Mouse (Mus musculus): ENCODE measurements at regions not wholly inside any gene's neighbourhood (a gene's known extent, or its start where the extent isn't known, plus 50 kb on each side); places are given as distances from the start of the nearest gene placed in this dataset.
A peak's percentile ranks its signal among the peaks of the same experiment; 100 is the strongest.

DNA sequence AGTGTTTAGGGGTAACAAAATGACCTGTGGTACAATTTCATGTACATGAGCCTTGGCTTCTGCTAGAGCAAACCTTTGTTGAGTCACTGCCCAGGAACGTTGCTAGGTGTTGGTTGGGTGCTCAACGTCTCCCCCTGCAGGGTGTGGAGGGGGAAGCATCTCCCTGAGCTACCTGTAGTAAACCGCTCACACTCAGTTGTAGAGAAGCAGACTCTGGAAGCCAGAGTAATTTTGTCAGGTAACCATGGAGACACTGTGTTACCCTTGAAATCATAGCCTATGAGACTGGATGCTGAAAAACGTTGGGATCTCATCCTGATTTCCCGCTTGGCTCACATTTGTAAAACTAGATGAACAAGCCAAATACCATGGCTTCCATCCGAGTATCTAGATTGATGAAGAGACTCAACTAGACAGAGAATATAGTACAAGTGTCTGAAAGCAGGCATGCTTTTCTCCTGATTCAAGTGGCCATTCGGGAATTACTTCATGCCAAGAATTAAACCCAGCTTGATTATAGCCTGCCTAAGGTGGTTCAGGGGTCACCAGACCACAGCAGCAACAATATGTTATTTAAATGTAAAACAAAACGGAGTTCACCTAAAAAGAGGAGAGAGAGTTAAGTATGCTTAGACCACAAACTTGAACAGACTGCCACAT, 63.7 kb upstream of the Ctla4 start:
- DNase-seq (ENCODE audit: low read depth) = peak; percentile 91

- DNase-seq (ENCODE audit: low read depth) = no peak
These were observed 62.3 kb upstream of the Ctla4 start for GRCm38 (mm10) chr1:60824218-60825125.

DNA sequence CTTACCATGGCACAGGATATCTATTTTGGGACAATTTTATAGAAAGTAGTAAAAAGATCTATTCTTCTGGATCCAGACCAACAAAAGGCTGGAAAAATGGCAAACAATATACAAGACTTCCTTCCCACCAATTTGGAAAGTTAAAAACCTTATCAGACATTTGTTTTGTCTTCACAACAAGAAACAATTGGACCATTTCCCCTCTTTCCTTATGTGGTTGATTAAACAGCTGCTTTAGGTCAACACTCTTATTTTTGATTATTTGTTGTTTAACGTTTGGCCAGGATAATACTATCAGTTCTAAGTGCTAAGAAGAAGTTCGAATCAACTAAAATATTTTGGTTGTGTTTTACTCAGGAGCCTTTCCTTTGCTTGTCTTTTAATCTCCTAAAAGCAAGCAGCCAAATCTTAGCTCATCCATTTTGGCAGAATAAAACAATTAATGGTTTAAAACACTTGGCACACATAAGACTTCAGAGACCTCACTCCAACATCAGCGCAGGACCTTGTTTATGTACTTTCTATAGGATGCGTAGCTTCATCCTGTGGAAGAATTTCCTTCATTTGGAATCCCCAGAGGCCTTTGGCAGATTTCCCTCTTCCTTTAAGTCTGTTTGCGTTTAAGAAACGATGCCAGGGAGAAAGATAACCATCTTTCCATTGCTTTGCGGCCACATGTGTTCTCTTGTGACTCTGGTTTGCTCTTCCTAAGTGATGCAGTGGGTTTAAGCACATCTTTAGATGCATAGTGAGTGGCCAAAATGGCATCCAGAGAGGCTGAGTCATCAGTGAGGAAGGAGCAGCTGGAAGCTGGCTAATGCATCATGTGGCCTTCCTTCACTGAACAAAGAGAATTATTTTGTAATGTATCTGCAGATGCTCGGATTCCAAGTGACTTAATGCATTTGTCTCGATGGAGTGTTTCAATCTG, 61.3 kb upstream of the Ctla4 start:
- no peak for DNase-seq (ENCODE audit: low read depth)

DNA sequence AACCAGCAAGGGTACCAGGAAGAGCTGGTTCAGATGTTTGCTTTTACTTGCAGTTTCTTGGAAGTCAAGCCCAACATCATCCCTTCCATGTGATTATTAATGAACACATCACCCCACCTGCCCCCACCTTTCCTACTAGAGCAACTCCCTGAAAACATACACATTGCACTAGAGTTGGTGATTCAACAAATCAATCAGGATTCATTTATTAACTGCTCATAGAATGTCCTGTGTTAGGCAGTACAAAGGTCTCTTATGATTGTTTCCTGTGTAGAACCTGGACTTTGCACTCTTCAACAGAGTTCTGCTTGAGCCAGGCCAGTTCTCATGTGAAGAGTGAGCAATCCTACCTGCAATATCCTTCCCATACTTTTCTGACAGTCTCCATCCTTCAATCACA, 59.8 kb upstream of the Ctla4 start:
- DNase-seq (ENCODE audit: low read depth) = no peak

DNA sequence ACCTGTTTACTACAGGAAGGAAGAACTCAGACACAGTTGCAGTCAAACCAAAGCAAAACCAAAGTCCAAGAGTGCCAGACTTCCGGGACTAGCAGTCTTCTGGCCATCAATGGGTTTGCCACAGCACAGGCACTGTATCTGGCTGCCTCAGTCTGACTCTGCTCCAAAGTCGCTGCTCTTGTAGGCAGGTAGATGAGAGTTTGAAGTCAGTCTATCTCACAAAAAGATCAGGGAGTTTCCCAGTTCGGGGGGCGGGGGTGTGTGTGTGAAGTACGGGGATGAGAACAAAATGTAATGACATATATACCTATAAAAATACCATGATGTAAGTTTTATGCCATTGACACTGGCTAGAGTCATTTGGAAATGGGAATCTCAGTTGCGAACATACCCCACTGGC, 58.6 kb upstream of the Ctla4 start:
- peak; percentile 71 for DNase-seq (ENCODE audit: low read depth)

DNA sequence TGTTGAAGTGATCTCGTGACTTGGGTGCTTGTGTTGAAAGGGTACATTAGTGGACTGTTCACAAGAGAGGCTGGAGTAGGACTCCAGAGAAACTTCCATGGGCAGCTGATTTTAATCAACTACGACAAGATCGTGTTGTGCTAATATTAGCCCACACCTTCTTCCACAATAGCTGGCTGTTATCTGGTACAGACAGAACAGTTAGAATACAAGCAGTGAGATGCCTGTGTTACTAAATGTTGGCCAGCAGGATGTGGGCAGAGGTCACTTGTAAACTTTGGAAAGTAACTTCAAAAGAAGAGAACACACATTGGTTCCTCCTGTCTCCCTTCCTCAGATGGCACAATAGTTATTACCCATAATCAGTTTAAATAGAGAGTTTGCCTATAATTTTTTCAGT, 57.0 kb upstream of the Ctla4 start:
- DNase-seq (ENCODE audit: low read depth) = no peak

DNA sequence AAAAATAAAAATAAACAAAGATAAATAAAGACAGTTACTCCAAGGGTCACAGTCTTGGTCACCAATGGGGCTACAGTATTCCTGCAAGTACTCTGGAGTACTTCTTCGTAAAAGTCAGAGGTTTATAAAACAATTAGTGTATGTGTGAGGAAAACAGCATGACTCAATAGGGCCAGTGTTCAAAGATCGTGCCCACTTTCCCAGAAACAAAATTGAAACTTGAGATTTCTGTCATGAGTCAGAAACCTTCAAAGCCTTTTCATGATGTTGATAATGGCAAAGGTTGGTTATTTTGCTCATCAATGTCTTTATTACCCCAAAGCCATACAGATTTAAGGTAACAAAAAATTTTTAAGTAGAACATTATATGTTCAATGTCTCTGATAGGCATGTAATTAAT, 53.1 kb upstream of the Ctla4 start:
- DNase-seq (ENCODE audit: low read depth) = peak; percentile 56

All from induced T-regulatory cell, adult 2 months (primary cell).